Mouse (Mus musculus): Measurements from ENCODE around the gene Cdc25a.

The Cdc25a gene

DNA sequence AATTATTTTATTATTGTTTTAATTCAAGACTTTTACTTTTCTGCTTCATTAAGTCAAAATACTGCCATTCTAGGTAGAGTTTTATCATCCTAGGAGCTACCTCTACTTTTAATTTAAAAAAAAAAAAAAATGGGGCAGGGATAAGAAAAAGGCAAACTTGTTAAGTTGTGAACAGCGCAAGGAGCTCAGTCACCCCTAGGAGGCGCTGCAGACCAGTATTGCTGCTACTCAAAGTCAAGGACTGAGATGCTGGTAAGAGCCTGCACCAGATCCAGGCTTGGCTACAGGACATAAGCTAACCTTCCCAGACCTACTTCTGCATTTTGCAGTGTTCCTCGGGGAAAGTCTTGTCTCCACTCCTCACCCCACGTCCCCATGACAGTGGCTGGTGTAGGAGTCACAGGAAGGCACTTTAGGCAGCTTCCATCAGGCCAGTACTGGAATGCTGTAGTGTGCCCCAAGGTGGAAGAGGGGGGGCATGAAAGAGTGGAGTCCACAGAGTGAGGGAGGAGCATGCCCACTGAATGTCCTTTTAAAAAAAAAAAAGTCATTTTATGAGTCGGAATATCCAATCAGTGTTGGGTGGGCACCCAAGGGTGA lies 17.4 kb downstream of the Cdc25a start:
- DNase-seq (ENCODE audit: low spot score in 2 of 2), result peak; percentile 44 to 58

DNA sequence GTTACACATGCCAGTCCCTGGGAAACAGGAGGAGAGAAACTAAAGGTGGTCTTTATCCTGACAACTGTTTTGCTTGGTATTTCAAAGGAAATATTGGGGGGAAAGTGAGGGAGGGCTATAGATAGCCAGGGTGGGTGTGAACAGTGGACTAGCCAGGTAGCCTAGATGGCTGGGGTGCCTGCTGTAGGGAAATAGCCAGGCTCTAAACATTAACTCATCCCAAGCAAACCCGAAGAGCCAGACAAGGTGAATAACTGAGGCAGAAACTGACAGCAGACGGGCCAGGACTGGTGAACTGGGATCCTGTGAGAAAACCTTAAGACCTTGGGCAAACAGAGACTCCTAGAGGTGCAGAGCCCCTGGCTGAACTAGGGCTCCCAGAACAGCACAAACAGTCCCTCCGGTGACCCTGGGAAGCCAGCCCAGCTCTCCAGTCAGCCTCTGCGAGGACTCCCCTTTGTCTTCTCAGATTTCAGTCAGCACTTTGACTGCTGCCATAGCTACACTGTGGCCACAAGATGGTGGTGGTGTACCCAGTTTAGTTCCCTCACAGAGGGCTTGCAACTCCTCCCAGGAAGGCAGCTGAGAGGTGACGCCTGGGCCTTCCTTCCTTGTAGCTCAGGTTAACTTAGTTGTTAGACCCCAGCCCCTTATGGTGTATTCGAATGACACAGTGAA lies 19.2 kb downstream of the Cdc25a start:
- peak; percentile 47 to 51 for DNase-seq (ENCODE audit: low spot score in 2 of 2)

DNA sequence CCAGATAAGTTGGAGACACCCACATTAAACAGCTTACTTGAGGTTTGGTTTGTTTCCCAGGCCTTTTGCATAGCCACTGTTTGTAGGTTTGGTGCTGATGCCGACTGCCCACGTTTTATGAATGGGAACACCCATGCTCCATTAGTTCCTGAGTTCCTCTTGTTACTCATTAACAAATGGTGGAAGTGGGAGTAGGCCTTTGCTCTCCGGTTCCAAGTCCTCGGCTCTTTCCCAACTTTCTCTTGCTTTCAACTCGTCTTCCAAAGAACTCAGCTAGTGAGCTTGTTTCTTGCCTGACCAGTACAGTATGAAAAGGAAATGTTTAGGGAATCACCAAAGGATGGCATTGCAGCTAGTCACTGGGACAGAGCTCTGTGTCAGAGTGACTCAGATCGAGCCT lies 20.2 kb downstream of the Cdc25a start:
- DNase-seq (ENCODE audit: low spot score in 2 of 2), result no peak

DNA sequence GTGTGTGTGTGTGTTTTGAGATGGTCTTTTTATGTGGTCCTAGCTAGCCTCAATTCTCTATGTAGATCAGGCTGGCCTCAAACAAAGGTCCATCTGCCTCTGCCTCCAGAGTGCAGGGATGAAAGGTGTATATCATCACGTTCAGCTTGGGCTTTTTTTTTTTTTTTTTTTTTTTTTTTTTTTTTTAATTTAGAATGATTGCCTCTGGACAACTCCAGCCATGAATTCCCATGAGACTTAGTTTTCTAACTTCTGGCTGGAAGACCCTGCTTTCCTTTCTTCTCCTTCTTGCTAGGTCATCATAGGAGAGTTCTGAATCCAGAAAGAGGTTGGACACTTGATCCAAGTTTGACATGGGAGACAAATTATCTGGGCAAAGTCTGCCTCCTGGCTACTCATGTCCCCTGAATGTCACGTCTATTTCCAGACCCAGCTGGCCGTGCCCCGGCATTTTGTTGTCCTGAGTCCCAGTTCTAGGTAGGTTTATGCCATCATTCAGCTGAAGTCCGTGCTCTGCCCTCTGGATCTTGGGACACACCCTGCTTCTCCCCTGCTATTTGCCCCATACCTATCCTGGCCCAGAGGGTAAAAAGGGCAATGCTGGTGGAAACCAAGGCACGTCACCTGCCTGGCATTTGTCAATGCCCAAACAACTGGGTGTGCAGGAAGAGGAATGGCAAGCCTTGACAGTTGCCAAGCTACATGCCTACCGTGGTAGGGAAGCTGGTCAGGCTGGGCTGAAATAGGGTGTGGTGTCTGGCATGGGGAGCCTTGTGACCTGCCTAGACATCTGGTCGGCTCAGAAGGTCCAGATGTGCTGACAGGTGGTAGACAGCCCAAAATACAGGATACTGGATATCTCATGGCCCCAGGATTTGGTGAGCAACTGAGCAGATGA lies 21.1 kb downstream of the Cdc25a start:
- DNase-seq (ENCODE audit: low spot score in 2 of 2), result no peak

DNA sequence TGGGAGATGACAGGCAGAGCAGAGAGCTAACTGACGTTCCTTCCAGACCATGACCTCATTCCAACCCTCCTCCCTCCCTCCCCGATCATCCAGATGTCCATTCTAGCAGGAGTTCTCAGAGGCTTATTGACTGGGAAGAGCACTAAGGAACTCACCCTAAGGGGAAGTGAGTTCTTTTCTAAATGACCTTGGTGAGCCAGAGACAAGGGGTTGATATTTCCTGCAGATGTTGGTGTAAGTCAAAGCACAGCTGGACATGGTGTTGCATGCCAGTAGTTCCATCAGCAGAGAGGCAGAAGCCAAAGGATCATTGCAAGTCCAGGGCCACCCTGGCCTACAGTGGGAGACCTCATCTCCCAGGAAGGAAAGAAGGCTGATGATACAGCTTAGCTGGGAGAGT lies 22.6 kb downstream of the Cdc25a start:
- no peak for DNase-seq (ENCODE audit: low spot score in 2 of 2)

DNA sequence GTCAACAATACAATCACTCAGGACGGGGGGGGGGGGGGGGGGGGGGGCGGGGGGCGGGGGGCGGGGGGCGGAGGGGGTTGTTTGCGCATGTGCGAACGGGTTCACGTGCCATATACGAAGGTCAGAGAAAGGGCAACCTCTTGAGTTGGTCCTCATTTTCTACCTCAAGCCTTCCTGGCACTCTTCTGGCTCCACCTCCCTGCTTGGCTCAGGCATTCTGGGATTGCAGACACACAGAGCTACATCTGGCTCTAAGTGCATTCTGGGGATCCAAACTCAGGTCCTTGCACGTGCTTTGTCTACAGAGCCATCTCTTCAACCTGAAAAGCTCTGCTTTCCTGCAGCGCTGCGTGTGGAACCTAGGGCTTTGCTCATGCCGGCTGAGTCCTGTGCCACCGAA lies 24.0 kb downstream of the Cdc25a start:
- no peak for DNase-seq (ENCODE audit: low spot score in 2 of 2)

DNA sequence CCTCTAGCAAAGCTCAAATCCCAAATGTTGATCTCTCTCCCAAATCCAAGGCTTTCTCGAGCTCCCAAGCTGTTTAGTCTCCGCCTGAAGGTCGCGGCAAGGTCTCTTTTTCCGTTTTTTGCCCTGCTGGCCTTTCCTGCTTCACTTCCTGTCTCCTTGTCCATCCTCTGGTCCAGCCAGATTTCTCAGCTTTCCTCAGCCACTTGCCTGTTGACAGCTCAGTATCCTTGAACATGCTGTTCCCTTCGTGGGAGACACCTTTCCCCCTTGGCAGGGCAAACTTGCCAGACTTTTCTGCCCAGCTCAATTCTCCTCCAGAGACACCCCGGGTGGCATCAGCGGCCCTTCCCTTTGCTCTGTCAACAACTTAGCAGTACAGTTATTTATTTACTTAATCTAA lies 24.4 kb downstream of the Cdc25a start:
- DNase-seq (ENCODE audit: low spot score in 2 of 2), result no peak

DNA sequence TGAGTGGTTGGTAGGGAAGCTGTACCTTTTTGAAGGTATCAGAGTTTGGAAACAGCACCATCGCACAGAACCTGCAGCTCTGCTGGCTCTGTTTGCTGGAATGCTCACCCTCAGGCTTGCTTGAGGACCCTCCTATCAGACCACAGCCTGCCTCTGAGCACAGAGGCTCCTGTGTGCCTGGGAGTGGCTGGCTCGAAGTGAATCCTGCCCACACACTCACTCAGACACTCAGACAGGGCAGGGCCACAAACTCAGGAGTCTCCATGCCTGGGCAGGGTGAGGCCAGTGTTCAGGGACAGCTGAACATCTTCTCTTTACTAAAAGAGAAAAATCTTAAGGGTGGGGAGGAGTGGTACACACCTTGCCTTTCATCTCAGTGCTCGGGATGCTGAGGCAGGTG lies 25.2 kb downstream of the Cdc25a start:
- no peak for DNase-seq (ENCODE audit: low spot score in 2 of 2)

DNA sequence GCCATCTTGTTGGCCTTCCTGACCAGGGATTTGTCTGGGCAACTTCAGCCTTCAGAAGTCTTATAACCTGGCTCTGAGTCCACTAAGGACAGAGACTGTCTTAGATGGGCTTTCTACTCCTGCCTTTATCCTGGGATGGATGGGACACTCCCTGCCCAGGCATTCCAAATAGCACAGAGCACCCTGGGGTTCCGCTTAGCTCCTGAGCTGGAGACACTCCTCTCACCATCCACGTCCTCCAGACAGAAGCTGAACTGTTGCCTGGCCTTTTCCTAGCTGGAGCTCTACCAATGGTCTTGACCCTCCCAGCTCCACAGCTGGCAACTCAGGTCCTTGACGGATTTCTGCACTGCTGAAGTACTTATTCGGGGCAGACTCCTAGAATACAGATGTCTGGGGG lies 26.9 kb downstream of the Cdc25a start:
- no peak for DNase-seq (ENCODE audit: low spot score in 2 of 2)

DNA sequence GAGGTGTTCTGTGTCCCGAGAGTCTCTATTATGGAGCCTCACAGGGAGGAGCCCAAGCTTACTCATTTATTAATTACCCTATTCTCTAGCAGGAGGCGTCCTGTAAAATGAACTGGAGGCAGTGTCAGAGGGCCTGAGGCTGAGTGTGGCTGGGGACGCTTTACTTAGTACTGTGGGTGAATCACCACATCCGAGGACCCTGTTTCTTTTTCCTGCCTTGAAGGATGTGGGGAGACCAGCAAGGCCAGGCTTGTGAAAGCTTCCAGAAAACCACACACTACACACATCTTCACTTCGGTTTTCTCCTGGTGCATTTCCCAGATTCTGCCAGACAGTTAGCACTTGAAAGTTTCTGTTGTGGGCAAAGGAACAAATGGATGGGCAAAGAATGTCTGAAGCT lies 27.4 kb downstream of the Cdc25a start:
- no peak for DNase-seq (ENCODE audit: low spot score in 2 of 2)

DNA sequence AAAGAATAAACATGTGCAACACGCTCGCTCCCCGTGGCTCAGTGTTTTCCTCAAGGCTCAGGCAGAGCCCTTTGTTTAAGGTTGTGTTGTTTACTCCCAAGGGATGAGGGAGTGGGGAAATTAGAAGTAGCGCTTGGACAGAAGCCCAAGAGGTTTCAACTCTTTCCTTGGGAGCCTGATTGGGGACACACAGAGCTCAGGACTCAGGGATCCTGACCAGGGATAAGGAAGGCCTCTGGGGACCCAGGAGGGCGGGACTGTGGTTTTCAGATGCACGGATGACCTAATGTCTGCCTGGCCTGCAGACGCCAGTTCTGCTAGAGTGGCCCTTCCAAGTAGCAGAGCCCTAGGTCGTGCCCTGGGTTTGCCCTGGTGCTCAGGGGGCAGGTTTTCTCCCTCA lies 31.9 kb downstream of the Cdc25a start:
- DNase-seq (ENCODE audit: low spot score in 2 of 2), result no peak

DNA sequence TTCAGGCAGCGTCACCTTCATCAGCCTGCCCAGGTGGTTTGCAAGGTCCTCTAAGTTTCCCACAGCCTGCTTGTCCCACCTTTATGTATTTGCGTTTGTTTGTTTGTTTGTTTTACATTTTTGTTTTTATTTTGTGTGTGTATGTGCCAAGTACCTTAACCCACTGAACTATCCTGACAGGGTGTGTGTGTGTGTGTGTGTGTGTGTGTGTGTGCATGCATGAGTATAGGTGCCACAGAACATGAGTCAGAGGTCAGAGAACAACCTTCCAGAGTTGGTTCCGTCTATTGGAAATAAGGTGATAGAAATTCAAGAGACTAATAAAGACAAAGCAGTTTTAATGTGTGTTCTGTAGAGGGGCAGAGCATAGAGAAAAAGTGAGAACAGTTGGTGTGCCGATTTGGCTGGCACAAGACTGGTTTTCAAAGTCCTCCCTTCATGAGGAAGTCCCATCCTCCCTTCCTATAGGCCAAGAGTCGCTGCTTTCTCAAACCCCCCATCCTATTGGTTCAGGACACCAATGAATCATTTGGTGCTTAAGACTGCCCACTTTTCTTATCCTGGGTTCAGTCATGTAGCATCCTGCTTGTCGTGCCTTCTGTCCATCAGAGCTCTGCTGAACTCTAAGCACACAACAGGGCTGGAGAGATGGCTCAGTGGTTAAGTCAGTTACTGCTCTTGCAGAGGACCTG lies 32.5 kb downstream of the Cdc25a start:
- DNase-seq (ENCODE audit: low spot score in 2 of 2), result no peak

DNA sequence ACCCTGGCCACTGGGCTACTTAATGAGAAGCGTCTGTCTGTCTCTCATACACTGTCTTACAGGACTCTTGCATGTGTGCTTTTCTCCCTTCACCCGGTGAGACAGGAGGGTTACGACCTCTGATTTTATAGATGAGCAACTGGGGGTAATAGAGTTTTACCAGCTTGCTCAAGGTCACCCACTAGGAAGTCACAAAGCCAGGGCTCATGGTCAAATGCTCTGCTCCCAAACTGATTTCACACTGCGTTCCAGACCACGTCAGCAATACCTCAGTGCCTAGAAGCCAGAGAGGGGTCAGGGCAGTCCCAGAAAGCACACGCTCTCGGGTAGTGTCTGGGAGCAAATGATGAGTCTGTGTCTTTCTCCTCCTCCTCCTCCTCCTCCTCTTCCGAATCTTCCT lies 33.7 kb downstream of the Cdc25a start:
- DNase-seq (ENCODE audit: low spot score in 2 of 2), result no peak

DNA sequence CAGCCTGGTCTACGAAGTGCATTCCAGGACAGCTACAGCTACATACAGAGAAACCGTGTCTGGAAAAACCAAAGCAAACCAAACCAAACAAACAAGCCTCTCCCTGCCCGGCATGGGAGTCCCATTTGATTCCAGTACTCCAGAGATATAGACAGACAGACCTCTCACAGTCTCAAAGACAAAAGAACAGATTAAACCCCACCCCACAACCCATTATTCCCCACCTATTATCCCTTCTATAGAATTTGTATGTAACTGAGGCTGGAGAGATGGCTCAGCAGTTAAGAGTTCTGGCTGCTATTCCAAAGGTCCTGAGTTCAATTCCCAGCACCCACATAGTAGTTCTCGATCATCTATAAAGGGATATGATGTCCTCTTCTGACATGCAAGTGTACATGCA lies 34.5 kb downstream of the Cdc25a start:
- DNase-seq (ENCODE audit: low spot score in 2 of 2), result no peak

DNA sequence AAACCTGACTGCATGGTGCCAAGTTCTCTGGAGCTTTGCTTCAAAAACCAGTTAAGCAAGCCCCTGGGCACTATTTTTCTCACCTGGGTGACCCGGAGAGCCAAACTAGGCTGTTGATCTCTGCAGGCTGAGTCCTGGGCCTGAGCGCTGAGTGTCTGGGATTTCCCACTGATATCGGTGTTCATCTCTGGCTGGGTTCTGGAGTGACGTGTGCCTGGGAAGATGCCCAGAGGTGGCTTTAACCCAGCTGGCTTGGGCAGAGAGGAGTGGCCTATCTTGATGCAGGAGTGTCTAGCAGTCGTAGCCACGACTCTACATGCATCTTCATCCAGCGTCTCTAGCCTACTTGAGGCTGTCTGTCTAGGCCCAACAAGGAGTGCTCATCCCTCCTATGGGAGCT lies 36.4 kb downstream of the Cdc25a start:
- no peak for DNase-seq (ENCODE audit: low spot score in 2 of 2)

DNA sequence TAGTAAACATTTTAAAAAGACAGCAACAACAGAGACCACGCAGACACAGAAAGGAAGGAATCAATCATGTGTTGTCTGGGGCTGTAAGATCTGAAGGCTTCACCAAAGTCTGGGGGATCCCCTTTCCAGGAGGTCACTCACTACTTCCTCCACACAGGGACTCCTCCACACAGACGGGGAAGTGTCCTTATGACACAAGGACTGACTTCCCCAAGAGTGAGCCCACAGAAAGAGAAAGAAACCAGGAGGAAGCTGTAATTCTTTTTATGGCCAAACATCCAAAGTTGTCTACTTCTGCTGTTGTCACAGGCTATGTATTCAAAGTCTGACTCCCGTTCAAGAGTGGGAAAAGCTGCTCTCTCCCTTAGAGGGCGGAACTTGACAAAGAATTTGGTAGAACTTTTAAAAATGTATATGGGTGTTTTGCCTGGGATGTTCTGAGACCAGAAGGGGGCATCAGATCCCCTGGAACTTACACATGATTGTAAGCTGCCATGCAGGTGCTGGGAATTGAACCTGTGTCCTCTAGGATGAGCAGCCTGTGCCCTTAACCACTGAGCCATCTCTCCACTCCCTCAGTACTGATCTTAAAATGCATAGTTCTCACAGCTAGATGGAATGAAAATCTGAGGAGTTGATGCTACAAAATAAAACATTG lies 39.0 kb downstream of the Cdc25a start:
- peak; percentile 26 to 49 for DNase-seq (ENCODE audit: low spot score in 2 of 2)

DNA sequence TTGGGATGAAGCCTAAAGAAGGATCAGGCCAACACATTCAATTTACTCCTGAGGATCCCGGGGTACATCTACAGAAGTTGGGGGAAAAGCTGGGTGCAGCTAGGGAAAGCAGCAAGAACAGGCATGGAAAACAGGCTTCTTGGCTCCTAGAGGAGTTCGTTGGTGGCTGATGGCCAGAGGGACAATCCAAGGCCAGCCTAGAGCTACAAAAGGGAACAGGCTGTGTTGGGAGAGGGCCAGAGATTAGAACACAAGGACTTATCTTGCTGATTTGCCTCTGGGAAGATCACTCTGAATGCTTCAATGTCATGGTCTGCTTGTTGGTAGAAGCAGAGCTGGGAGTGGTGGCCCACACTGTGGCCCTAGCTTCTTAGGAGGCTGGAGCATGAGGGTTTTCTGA lies 42.6 kb downstream of the Cdc25a start:
- DNase-seq (ENCODE audit: low spot score in 2 of 2), result no peak

DNA sequence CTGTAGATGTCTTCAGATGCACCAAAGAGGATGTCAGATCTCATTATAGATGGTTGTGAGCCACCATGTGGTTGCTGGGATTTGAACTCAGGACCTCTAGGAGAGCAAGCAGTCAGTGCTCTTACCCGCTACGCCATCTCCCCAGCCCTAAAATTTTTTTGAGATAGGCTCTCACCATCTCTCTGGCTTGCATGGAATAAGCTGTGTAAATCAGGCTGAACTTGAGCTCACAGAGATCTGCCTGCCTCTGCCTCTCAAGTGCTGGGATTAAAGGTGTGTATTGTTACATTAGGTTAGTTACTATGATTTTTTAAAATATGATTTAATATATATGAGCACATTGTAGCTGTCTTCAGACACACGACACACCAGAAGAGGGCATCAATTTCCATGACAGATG lies 53.8 kb downstream of the Cdc25a start:
- DNase-seq (ENCODE audit: low spot score in 2 of 2), result no peak

DNA sequence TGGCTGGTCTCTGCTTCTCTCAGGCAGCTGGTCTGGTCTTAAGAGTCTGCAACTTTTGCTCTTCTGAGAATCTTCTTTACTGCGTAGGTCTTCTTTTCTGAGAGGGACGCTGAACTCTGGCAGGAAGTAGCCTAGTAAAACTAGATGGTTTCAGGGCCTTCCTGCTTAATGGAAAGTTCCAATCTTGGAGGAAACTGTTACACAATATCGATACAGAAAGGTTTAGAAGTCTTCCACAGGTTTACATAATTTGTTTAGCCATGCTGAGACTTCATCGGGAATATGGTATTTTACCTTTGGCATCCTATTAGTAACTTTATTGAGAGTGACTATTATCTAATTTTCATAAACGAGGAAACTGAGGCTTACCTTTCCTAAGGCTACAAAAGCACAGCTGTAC lies 54.7 kb downstream of the Cdc25a start:
- DNase-seq (ENCODE audit: low spot score in 2 of 2), result no peak

DNA sequence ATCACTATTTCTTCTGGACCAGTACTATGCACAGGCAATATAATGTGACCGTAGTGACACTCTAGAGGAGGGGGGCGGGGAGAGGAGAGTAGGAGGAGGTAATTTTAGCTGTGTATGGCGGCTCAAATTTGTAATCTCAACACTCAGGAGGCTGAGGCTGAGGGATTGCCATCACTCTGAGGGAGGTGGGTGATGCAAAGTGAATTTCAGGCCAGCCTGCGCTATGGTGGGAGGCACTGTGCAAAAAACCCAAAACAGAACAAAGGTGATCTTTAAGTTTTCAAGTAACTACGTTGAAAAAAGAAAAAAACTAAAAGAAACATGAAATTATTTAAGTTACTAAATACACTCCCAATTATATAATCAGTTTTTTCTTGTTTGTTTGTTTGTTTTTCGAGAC lies 55.4 kb downstream of the Cdc25a start:
- DNase-seq (ENCODE audit: low spot score in 2 of 2), result no peak

DNA sequence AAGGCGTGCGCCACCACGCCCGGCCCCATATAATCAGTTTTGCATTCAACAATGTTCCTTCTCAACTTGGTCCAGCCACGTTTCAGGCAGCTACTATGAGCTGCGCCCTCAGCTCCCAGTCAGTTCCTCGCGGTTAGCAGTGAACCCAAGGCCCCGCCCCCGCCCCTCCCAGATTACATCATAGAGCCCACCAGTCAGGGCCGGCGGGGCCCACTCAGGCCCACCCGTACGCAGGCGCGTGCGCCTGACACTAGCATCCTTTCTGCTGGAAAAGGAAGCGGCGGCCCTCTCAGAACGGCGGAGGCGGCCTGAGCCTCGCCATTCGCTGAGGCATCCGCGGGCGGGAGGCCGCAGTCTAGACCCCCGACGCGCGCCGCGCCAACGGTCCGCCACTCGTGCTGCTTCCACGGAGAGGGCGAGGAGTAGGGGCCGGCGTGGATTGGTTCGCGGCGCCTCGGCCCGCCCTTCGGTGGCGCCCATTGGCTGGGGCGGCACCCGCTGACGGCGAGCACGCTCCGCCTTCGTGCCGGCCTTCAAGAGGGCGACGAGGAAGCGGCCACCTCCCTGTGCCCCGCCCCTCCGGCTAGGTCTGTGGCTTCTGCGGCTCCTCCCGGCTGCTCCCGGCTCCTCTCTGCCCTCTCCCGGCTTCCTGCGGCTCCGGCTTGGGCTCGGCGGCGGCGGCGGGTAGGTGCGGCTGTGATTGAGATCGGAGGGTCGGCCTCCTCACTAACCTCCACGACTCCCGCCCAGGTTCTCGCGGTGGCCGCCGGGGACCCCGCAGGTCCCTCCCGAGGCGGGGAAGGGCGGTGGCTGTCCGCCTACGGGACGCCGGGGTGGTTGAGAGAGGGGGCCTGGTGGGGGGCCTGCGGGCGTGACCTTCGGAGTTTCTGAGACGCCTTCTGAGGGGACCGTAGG lies 56.1 kb downstream of the Cdc25a start, which contains the start of gene Map4:
Map4 (plus strand) TSS at position 204 of the 915 bp plus-strand sequence.
- peak; percentile 97 to 98 for DNase-seq (ENCODE audit: low spot score in 2 of 2)
